Mouse (Mus musculus): ENCODE data around the gene Gm21885.

GRCm38 (mm10) chr11:94318056-94318455 is 36.4 kb downstream of the Gm21885 start:
- TF ChIP-seq CTCF (IDR thresholded peaks at IDR 0.05; ENCODE audit: low read depth, low read length) (no peak), POLR2A (IDR thresholded peaks at IDR 0.05; ENCODE audit: insufficient read depth, low read length) (no peak), EP300 (IDR thresholded peaks at IDR 0.05; ENCODE audit: insufficient read depth, low read depth, low read length) (no peak)

Data from ES-Bruce4 (cell line).